Mouse (Mus musculus) gonadal fat pad, adult 2 months (tissue): ENCODE data around the gene Eri3. TPM values are rescaled to one million over a fixed set of nuclear protein-coding genes. Genes with fewer than 3 reads are reported as not detected.

Experiments
- DNase-seq: peaks from one replicate; pipeline ENCODE4 v3.0.0-alpha.2; 2012; ENCODE audit warnings: low read depth
- polyA plus RNA-seq: library from polyadenylated mRNA; depleted of rRNA; stranded (reverse); fragments of >200 nt; gene quantifications from 2 replicates; pipeline ENCODE4 v1.2.3, GENCODE M21; 2012

Eri3 gene
- polyA plus RNA-seq, 1 experiment: 90.6 TPM

DNA sequence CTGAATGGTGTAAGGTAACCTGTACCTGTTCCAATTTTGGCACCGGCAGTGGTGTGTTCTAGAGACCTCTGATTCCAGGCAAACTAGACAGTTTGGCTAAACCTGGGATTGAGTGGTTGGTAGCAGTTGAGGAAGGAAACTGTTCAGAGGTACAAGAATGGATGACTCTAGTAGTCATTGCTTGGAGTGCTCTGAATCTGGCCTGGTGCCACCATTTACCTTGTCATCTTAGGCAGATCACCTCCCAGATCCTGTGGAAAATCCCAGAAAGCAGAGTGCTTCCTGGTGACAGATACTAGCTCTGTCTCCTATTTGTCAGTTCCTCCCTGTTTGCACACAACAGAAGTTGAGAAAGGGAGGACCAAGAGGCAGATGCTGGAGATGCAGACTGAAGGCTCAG, 27.4 kb downstream of the Eri3 start:
- no peak for DNase-seq

GRCm38 (mm10) chr4:117581626-117582025, 31.5 kb downstream of the Eri3 start:
- DNase-seq: no peak

GRCm38 (mm10) chr4:117585995-117586394, 35.8 kb downstream of the Eri3 start:
- no peak for DNase-seq

DNA sequence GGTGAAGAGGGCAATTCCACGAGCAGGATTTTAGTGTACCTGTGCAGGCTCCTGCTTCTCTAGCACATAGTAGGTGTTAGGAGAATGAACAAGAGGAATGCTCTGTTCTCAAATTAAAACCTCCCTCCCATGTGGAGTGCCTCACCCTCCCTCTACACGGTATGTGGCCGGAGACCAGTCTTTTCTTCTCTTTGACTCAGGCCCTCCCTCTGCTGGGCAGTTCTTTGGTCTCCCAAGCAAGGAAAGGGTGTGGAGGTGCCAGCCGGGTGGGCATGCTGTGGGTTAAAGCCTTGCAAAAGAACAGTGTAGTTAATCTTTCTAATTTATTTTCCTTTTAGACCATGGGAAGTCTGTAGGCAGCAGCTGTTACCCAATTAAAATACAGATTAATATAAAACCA, 37.3 kb downstream of the Eri3 start:
- no peak for DNase-seq

- no peak for DNase-seq
These were observed 39.0 kb downstream of the Eri3 start for GRCm38 (mm10) chr4:117589081-117589660.

- no peak for DNase-seq
These were observed 40.6 kb downstream of the Eri3 start for GRCm38 (mm10) chr4:117590781-117591180.

- DNase-seq: no peak
These were observed 42.0 kb downstream of the Eri3 start for GRCm38 (mm10) chr4:117592206-117592605.

- DNase-seq: no peak
These were observed 45.1 kb downstream of the Eri3 start for GRCm38 (mm10) chr4:117595293-117595692.

- no peak for DNase-seq
These were observed 49.9 kb downstream of the Eri3 start for GRCm38 (mm10) chr4:117599986-117600565.

DNA sequence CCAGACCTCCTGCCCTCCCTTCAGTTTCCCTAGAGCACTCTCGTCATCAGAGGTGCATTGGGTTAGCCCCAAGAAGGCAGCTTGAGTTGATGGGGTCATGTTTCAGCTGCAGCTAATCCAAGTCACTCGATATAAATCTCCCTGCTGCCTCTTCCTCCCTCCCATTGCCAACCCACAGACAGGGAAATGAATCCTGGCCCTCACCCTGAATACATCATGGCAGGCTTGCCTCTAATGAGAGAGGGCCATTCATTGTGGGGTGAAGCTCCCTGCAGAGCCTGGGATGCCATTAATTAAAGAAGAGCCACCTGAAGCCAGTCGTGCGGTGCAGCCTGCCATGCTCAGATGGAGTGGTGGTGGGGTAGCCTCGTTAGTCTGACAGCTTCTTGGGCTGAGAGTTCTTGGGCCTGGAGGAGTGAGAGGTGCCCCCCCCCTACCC, 51.2 kb downstream of the Eri3 start:
- no peak for DNase-seq

GRCm38 (mm10) chr4:117605099-117605953, 55.2 kb downstream of the Eri3 start:
- no peak for DNase-seq

- DNase-seq: no peak
These were observed 55.7 kb downstream of the Eri3 start for GRCm38 (mm10) chr4:117605954-117606227.

DNA sequence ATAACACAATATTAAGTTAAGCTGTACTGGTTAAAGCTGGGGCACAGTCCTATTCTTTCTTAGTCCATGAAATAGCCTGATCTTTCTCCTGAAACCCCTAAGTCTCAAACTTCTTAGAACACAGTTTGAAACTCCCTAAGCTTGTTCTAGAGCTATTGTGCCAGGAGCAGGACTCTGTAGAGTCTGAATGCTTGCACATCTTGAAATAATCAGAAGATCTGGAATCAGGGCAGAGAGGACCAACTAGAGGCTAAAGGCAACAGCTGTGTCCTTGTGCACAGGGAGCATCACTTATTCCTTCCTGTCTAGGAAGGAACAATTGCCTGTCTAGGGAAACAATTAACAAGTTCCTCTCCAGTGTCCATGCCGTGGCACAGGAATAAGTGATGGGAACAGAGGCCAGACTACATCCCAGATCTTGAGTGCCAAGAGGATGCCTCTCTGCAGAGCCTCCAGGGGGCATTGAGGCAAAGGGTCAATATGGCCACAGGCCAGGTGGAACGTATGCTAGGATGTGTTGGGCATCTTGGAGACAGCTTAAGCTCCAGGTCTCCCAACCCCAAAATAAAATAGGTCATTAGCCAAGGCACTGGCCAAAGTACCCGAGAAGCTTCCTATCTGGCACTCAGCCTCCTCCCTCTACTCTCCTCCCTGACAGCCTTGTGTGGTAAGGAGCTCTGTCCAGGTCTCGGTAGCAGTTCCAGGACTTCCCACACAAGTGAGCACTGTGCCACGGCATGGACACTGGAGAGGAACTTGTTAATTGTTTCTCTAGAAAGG, 56.9 kb downstream of the Eri3 start:
- DNase-seq: no peak

DNA sequence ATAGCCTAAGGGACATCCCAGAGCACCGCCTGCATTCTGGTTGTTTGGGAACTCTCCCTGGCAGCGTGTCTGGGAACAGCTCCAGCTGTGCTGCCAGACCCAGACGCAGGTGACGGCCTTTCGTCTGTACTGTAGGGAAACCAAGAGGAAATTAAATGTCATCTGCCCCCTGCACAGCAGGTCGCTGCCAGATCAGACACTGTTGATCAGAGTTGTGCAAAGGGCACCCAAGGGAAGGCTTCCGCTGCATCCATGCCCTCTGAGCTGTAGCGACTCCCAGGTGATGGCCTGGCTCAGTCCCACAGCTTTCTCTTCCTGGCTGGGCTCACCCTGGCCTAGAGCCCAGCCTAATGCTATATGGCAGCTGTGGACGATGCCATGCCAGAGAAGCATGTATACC, 58.1 kb downstream of the Eri3 start:
- no peak for DNase-seq

DNA sequence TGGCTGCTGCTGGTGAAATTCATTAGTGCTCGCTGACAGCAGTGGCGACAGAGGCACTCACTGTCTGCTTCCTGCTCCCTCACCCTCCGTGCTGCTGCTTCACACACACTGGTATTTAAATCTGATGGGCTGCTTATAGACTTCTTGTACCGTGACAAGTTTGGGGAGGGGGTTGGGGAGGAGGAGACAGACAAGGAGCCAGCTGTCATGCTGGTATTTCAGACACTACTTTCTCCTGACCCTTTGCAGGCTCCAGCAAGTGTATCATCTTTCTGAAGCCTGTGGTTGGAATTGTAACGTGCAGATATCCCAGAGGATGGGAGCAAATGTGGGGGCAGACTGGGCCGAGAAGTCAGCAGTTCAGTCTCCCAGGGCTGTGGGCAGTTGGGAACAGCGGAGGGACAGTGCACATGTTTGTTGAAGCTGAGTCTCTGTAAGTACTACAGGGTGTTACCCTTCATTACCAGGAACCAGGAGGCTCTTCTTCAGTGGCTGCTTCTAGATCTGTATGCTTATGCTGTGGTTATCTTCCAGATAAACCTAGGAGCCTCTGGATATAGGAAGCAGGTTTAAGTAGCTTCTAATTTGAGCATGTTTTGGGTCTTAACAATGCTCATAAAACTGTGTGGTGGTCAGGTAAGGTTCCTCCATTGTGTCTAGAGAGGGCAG, 59.3 kb downstream of the Eri3 start:
- DNase-seq: no peak

- DNase-seq: no peak
These were observed 61.2 kb downstream of the Eri3 start for GRCm38 (mm10) chr4:117611385-117611784.

GRCm38 (mm10) chr4:117611814-117612213, 61.6 kb downstream of the Eri3 start:
- DNase-seq: no peak

DNA sequence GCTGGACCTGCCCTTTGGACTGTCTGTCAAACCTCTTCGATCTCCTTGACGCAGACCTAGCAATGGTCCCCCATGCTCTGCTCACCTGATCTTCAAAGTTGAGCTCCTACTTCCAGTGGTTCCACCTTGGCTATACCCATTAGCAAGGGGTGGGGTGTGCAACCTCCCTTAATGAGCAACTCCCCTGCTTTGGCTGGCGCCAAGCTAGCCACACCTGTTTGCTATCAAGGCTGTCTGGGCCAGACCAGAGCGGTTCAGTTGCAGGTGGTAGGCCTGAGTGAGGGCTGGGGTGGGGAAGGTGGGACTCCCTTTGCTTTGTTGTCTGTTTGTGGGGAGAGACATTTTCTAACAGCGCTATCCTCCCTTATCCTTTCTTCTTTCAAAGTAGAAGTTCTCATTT, 62.5 kb downstream of the Eri3 start:
- DNase-seq: no peak

DNA sequence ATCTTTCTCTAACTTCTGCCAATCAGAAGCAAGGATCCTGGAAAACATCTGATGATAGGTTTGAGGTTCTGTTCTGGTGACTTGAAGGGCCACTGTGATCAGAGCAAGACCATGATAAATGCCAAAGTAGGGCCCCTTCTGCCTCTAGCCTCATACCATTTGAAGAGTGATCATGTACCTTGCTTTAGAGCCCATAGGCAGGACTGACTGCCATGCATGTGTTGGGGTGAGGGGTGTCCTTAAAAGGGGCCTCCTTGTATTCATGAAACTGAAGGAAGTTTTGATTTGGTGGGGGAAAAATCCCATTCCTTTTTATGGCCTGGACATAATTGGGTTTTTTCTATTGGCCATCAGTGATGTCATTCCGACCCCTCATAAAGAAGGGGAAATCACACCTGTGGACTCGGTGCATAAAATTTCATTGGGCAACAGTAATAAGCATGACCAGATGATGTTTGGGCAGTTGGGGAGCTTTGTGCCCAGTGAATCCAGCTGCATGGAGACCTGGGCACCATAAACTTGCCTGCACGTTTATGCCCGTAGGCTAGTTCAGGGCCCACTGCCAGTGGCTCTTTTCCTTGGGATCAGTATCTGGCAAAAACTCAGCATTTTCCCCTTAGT, 63.1 kb downstream of the Eri3 start:
- no peak for DNase-seq

DNA sequence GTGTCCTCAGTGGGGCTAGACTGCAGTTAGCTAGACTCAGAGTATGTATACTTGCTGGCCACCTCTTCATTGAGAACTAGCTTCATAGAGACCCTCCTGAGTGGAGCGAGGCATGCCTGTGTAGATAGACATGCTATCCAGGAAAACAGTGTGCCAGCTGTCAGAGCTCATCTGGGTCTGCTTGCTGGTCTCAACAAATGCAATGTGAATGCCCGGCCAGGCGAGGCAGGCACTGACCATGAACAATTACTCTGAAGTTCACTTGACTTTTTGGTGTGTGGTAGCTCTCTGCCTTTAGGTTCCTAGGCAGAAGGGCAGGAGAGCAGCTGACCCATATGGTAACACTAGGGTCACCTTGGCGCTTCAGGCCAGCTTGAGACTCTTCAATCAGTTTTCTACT, 66.4 kb downstream of the Eri3 start:
- DNase-seq: no peak

GRCm38 (mm10) chr4:117622270-117622669, 72.1 kb downstream of the Eri3 start:
- DNase-seq: no peak
